Comparison of ENCODE assay signal across 25 mouse cellular contexts in genomic region chr1:11982590-11983136, GRCm38 (mm10).
A peak's percentile ranks its signal among the peaks of the same experiment; 100 is the strongest.
DNase-seq lines count a peak whose midpoint lies in the region; ATAC-seq and TF ChIP-seq lines count a peak whose summit lies in the region.
"Had no signal": no experiment of that assay in that cellular context is flagged by ENCODE, and none has a peak within 500 bp of the region (broad histone marks: within the 10 kb centered on the region; RNA-seq: fewer than 3 reads in every experiment).

No protein-coding gene starts in this region.

- H3K9ac ChIP-seq in forebrain, postnatal 0 days, result no peak overlapping the region
- no peak overlapping the region for H3K9ac ChIP-seq in forebrain, embryonic 14.5 days (ENCODE audit: low read length)
- H3K9ac ChIP-seq in limb, embryonic 13.5 days, result no peak overlapping the region
- H3K9ac ChIP-seq in lung, postnatal 0 days (replicated peaks; ENCODE audit: low read depth), result no peak overlapping the region
- no peak overlapping the region for H3K9ac ChIP-seq in limb, embryonic 14.5 days (ENCODE audit: low read depth, low read length, severe bottlenecking)
- H3K9ac ChIP-seq: embryonic facial prominence, embryonic 13.5 days; heart, embryonic 12.5 days; hindbrain, embryonic 15.5 days; kidney, embryonic 15.5 days; liver, embryonic 13.5 days; midbrain, embryonic 13.5 days had no signal

- no peak for TF ChIP-seq EP300 in lung, postnatal 0 days (IDR thresholded peaks at IDR 0.05)

- no peaks in the 10 kb centered on the region for H3K27me3 ChIP-seq in forebrain, postnatal 0 days (ENCODE audit: insufficient read depth, low read length)
- H3K27me3 ChIP-seq in forebrain, embryonic 14.5 days (replicated peaks; ENCODE audit: control insufficient read depth, insufficient read depth, low read length), result no peaks in the 10 kb centered on the region
- no peaks in the 10 kb centered on the region for H3K27me3 ChIP-seq in limb, embryonic 13.5 days
- no peaks in the 10 kb centered on the region for H3K27me3 ChIP-seq in limb, embryonic 10.5 days (ENCODE audit: low read depth, poor library complexity, severe bottlenecking)
- H3K27me3 ChIP-seq in lung, postnatal 0 days (replicated peaks; ENCODE audit: insufficient read depth, low read length), result no peaks in the 10 kb centered on the region
- no peaks in the 10 kb centered on the region for H3K27me3 ChIP-seq in limb, embryonic 14.5 days (ENCODE audit: control insufficient read depth, insufficient read depth, low read length)
- H3K27me3 ChIP-seq: embryonic facial prominence, embryonic 13.5 days; heart, embryonic 12.5 days; hindbrain, embryonic 15.5 days; kidney, embryonic 15.5 days; liver, embryonic 13.5 days; megakaryocyte, embryonic 14.5 days; midbrain, embryonic 13.5 days; Patski had no signal

- H3K4me2 ChIP-seq in forebrain, postnatal 0 days (ENCODE audit: low read depth), result no peak overlapping the region
- H3K4me2 ChIP-seq in forebrain, embryonic 14.5 days (ENCODE audit: low read length), result no peak overlapping the region
- no peak overlapping the region for H3K4me2 ChIP-seq in limb, embryonic 13.5 days (replicated peaks)
- H3K4me2 ChIP-seq in lung, postnatal 0 days (replicated peaks; ENCODE audit: low read depth, low read length), result no peak overlapping the region
- no peak overlapping the region for H3K4me2 ChIP-seq in limb, embryonic 14.5 days (replicated peaks; ENCODE audit: low read depth, low read length, severe bottlenecking)
- H3K4me2 ChIP-seq: embryonic facial prominence, embryonic 13.5 days; heart, embryonic 12.5 days; hindbrain, embryonic 15.5 days; kidney, embryonic 15.5 days; liver, embryonic 13.5 days; midbrain, embryonic 13.5 days had no signal

- 61% methylated on average over 4 of the region's 4 CpGs for WGBS in forebrain, postnatal 0 days
- 75% methylated on average over 4 of the region's 4 CpGs for WGBS in forebrain, embryonic 14.5 days
- 72% methylated on average over 4 of the region's 4 CpGs for WGBS in limb, embryonic 13.5 days
- WGBS in limb, embryonic 10.5 days, result 85% methylated on average over 4 of the region's 4 CpGs
- WGBS in lung, postnatal 0 days, result 35% methylated on average over 4 of the region's 4 CpGs
- WGBS in limb, embryonic 14.5 days, result 70% methylated on average over 4 of the region's 4 CpGs

- H3K4me1 ChIP-seq in forebrain, postnatal 0 days (ENCODE audit: insufficient read depth), result no peaks in the 10 kb centered on the region
- H3K4me1 ChIP-seq in forebrain, embryonic 14.5 days (ENCODE audit: control insufficient read depth, insufficient read depth, low read length), result no peaks in the 10 kb centered on the region
- peaks cover 5% of the 10 kb centered on the region; the same call in 1 of the 2 replicates for H3K4me1 ChIP-seq in limb, embryonic 13.5 days
- no peaks in the 10 kb centered on the region for H3K4me1 ChIP-seq in limb, embryonic 10.5 days
- H3K4me1 ChIP-seq in lung, postnatal 0 days (ENCODE audit: insufficient read depth, low read depth, low read length), result no peaks in the 10 kb centered on the region
- H3K4me1 ChIP-seq in limb, embryonic 14.5 days (ENCODE audit: control insufficient read depth, insufficient read depth, low read length), result no peaks in the 10 kb centered on the region
- H3K4me1 ChIP-seq: embryonic facial prominence, embryonic 13.5 days; hindbrain, embryonic 10.5 days; hindbrain, embryonic 15.5 days; kidney, embryonic 15.5 days; liver, embryonic 13.5 days; megakaryocyte, embryonic 14.5 days; midbrain, embryonic 13.5 days had no signal

- H3K4me3 ChIP-seq in forebrain, postnatal 0 days (ENCODE audit: low read depth, low read length), result no peak overlapping the region
- H3K4me3 ChIP-seq in forebrain, embryonic 14.5 days (ENCODE audit: low read depth, low read length), result no peak overlapping the region
- no peak overlapping the region for H3K4me3 ChIP-seq in limb, embryonic 13.5 days
- H3K4me3 ChIP-seq in limb, embryonic 10.5 days, result no peak overlapping the region
- no peak overlapping the region for H3K4me3 ChIP-seq in lung, postnatal 0 days (ENCODE audit: low read depth, low read length)
- H3K4me3 ChIP-seq in limb, embryonic 14.5 days (replicated peaks; ENCODE audit: low read length), result no peak overlapping the region
- H3K4me3 ChIP-seq: embryonic facial prominence, embryonic 13.5 days; erythroblast, embryonic 14.5 days; heart, adult 2 months; heart, embryonic 12.5 days; hindbrain, embryonic 10.5 days; hindbrain, embryonic 15.5 days; kidney, embryonic 15.5 days; liver, embryonic 13.5 days; megakaryocyte, embryonic 14.5 days; midbrain, embryonic 13.5 days had no signal

- TF ChIP-seq POLR2A in limb, embryonic 14.5 days (IDR thresholded peaks at IDR 0.05; ENCODE audit: borderline replicate concordance, extremely low read depth, insufficient read depth, insufficient read length), result no peak

- peak; percentile 28 for DNase-seq in forebrain, postnatal 0 days
- DNase-seq in forebrain, embryonic 14.5 days (ENCODE audit: low spot score), result no peak
- no peak for DNase-seq in limb, embryonic 10.5 days (ENCODE audit: low spot score)
- DNase-seq in lung, postnatal 0 days (ENCODE audit: low spot score), result peak; percentile 25
- DNase-seq in lung, postnatal 14 days, result no peak
- peak; percentile 38 for DNase-seq in limb, embryonic 14.5 days (ENCODE audit: low spot score)
- DNase-seq: adrenal gland, postnatal 10 days; cerebellum, adult 11-12 months; cerebellum, adult 9-11 months; embryo, embryonic 11 days; heart, adult 2 months; heart, postnatal 10 days; kidney, adult 11 months; liver, embryonic 13.5 days had no signal

- H3K27ac ChIP-seq in forebrain, postnatal 0 days (ENCODE audit: low read depth, low read length), result no peak overlapping the region
- H3K27ac ChIP-seq in forebrain, embryonic 14.5 days (ENCODE audit: low read depth, low read length), result no peak overlapping the region
- H3K27ac ChIP-seq in limb, embryonic 13.5 days, result no peak overlapping the region
- H3K27ac ChIP-seq in limb, embryonic 10.5 days, result no peak overlapping the region
- no peak overlapping the region for H3K27ac ChIP-seq in lung, postnatal 0 days (ENCODE audit: low read length)
- no peak overlapping the region for H3K27ac ChIP-seq in limb, embryonic 14.5 days (replicated peaks; ENCODE audit: low read depth, low read length)
- H3K27ac ChIP-seq: embryonic facial prominence, embryonic 13.5 days; heart, adult 2 months; hindbrain, embryonic 10.5 days; hindbrain, embryonic 15.5 days; kidney, embryonic 15.5 days; liver, embryonic 13.5 days; midbrain, embryonic 13.5 days had no signal

- no peaks in the 10 kb centered on the region for H3K9me3 ChIP-seq in forebrain, postnatal 0 days (ENCODE audit: low read length)
- no peaks in the 10 kb centered on the region for H3K9me3 ChIP-seq in forebrain, embryonic 14.5 days (replicated peaks; ENCODE audit: control insufficient read depth, low read length)
- no peaks in the 10 kb centered on the region for H3K9me3 ChIP-seq in limb, embryonic 13.5 days
- no peaks in the 10 kb centered on the region for H3K9me3 ChIP-seq in limb, embryonic 10.5 days (replicated peaks)
- no peaks in the 10 kb centered on the region for H3K9me3 ChIP-seq in lung, postnatal 0 days (ENCODE audit: low read length)
- H3K9me3 ChIP-seq in limb, embryonic 14.5 days (ENCODE audit: control insufficient read depth, low read length), result no peaks in the 10 kb centered on the region
- H3K9me3 ChIP-seq: embryonic facial prominence, embryonic 13.5 days; heart, embryonic 12.5 days; hindbrain, embryonic 10.5 days; hindbrain, embryonic 15.5 days; kidney, embryonic 15.5 days; liver, embryonic 13.5 days; megakaryocyte, embryonic 14.5 days; midbrain, embryonic 13.5 days had no signal

- no peaks in the 10 kb centered on the region for H3K36me3 ChIP-seq in forebrain, postnatal 0 days (ENCODE audit: insufficient read depth)
- H3K36me3 ChIP-seq in forebrain, embryonic 14.5 days (ENCODE audit: control insufficient read depth, insufficient read depth, low read length), result no peaks in the 10 kb centered on the region
- H3K36me3 ChIP-seq in limb, embryonic 13.5 days, result no peaks in the 10 kb centered on the region
- H3K36me3 ChIP-seq in limb, embryonic 10.5 days, result no peaks in the 10 kb centered on the region
- no peaks in the 10 kb centered on the region for H3K36me3 ChIP-seq in lung, postnatal 0 days (ENCODE audit: insufficient read depth, low read length)
- no peaks in the 10 kb centered on the region for H3K36me3 ChIP-seq in limb, embryonic 14.5 days (ENCODE audit: control insufficient read depth, insufficient read depth, low read length)
- H3K36me3 ChIP-seq: embryonic facial prominence, embryonic 13.5 days; heart, embryonic 12.5 days; hindbrain, embryonic 10.5 days; hindbrain, embryonic 15.5 days; kidney, embryonic 15.5 days; liver, embryonic 13.5 days; midbrain, embryonic 13.5 days had no signal

- TF ChIP-seq CTCF in forebrain, postnatal 0 days (IDR thresholded peaks at IDR 0.05; ENCODE audit: low read depth), result no peak
- TF ChIP-seq CTCF in lung, postnatal 0 days (IDR thresholded peaks at IDR 0.05), result no peak

- peak; percentile 51 for ATAC-seq in forebrain, postnatal 0 days
- no peak for ATAC-seq in forebrain, embryonic 14.5 days
- ATAC-seq in limb, embryonic 13.5 days (ENCODE audit: low FRiP score, low read depth), result peak; percentile 32; the same call in 1 of the 2 replicates
- ATAC-seq in lung, postnatal 0 days, result no peak
- no peak; the same call in 1 of the 2 replicates for ATAC-seq in limb, embryonic 14.5 days (ENCODE audit: low FRiP score, low read depth)
- ATAC-seq: inflammation-experienced regulatory T-cells, adult 6 months; midbrain, embryonic 13.5 days; Patski had no signal

Comparison
In these comparisons a context has a peak if more than half of its experiments do, and no peak if none do; other contexts are left out.
1. ATAC-seq: peak in forebrain, postnatal 0 days (single experiment) and limb, embryonic 13.5 days (single experiment); none in forebrain, embryonic 14.5 days (single experiment), lung, postnatal 0 days (single experiment) and limb, embryonic 14.5 days (single experiment).
2. DNase-seq: peak in forebrain, postnatal 0 days (single experiment), lung, postnatal 0 days (single experiment) and limb, embryonic 14.5 days (single experiment); none in forebrain, embryonic 14.5 days (single experiment), limb, embryonic 10.5 days (single experiment) and lung, postnatal 14 days (single experiment).